Comparison of ENCODE assay signal across 8 mouse cellular contexts in genomic region chr17:29176391-29177267, GRCm38 (mm10).
DNase-seq lines count a peak whose midpoint lies in the region; TF ChIP-seq lines count a peak whose summit lies in the region.

No protein-coding gene starts in this region.

- H3K79me3 ChIP-seq in C2C12 (ENCODE audit: low read depth) = no peaks in the 10 kb centered on the region

- peak overlapping the region; percentile 32 for H3K27ac ChIP-seq in embryonic facial prominence, embryonic 10.5 days (replicated peaks)
- peak overlapping the region; percentile 37; the same call in 1 of the 2 replicates for H3K27ac ChIP-seq in heart, embryonic 10.5 days

- H3K36me3 ChIP-seq in C2C12 (ENCODE audit: control insufficient read depth, insufficient read depth) = no peaks in the 10 kb centered on the region
- H3K36me3 ChIP-seq in embryonic facial prominence, embryonic 10.5 days (replicated peaks) = no peaks in the 10 kb centered on the region
- no peaks in the 10 kb centered on the region for H3K36me3 ChIP-seq in heart, embryonic 10.5 days

- TF ChIP-seq POLR2A in lung, adult 2 months (IDR thresholded peaks at IDR 0.05; ENCODE audit: borderline replicate concordance, extremely low read depth, low read depth, low read length) = no peak

- no peak overlapping the region for H3K4me3 ChIP-seq in C2C12 (ENCODE audit: insufficient read depth, poor library complexity, severe bottlenecking)
- H3K4me3 ChIP-seq in embryonic facial prominence, embryonic 10.5 days = peak overlapping the region; percentile 15; the same call in 1 of the 2 replicates
- no peak overlapping the region for H3K4me3 ChIP-seq in heart, embryonic 10.5 days
- no peak overlapping the region for H3K4me3 ChIP-seq in lung, adult 2 months (replicated peaks; ENCODE audit: extremely low read depth, low read depth, low read length)

- TF ChIP-seq CTCF in C2C12 (IDR thresholded peaks at IDR 0.05; ENCODE audit: control insufficient read depth, insufficient read depth, insufficient read length) = peak; percentile 57
- peak; percentile 68 for TF ChIP-seq CTCF in lung, adult 2 months (IDR thresholded peaks at IDR 0.05; ENCODE audit: insufficient read depth, low read length)

- H3K4me1 ChIP-seq in embryonic facial prominence, embryonic 10.5 days = peaks cover 25% of the 10 kb centered on the region
- peaks cover 45% of the 10 kb centered on the region for H3K4me1 ChIP-seq in heart, embryonic 10.5 days
- peaks cover 2% of the 10 kb centered on the region; the same call in 1 of the 2 replicates for H3K4me1 ChIP-seq in lung, adult 2 months (ENCODE audit: control insufficient read depth, insufficient read depth, low read length)

- H3ac ChIP-seq in C2C12 (ENCODE audit: control insufficient read depth, insufficient read length, low read depth) = no peak overlapping the region

- WGBS in embryonic facial prominence, embryonic 10.5 days = 17% methylated on average over 9 of the region's 9 CpGs
- 21% methylated on average over 9 of the region's 9 CpGs for WGBS in heart, embryonic 10.5 days
- WGBS in lung, adult 2 months = 32% methylated on average over 9 of the region's 9 CpGs

- H3K27me3 ChIP-seq in C2C12 (ENCODE audit: control insufficient read depth, insufficient read depth, insufficient read length) = no peaks in the 10 kb centered on the region
- H3K27me3 ChIP-seq in embryonic facial prominence, embryonic 10.5 days (replicated peaks; ENCODE audit: low read depth, poor library complexity, severe bottlenecking) = no peaks in the 10 kb centered on the region
- H3K27me3 ChIP-seq in heart, embryonic 10.5 days (ENCODE audit: insufficient read depth, poor library complexity, severe bottlenecking) = no peaks in the 10 kb centered on the region

- peak; percentile 82 for DNase-seq in ZHBTc4 (ENCODE audit: low read depth, low spot score)
- peak; percentile 80 for DNase-seq in embryonic facial prominence, embryonic 10.5 days (ENCODE audit: low spot score)
- peak; percentile 88 for DNase-seq in heart, embryonic 10.5 days (ENCODE audit: low spot score)
- DNase-seq in kidney, postnatal 25 days = peak; percentile 74 to 87
- DNase-seq in lung, adult 2 months = peak; percentile 56
- DNase-seq in right cerebral cortex, adult 18-20 months = peak; percentile 78
- DNase-seq in spleen, adult 12 weeks (ENCODE audit: low spot score) = no peak

- H3K79me2 ChIP-seq in C2C12 (ENCODE audit: control insufficient read depth, insufficient read depth) = no peaks in the 10 kb centered on the region

- H3K9me3 ChIP-seq in embryonic facial prominence, embryonic 10.5 days = no peaks in the 10 kb centered on the region
- H3K9me3 ChIP-seq in heart, embryonic 10.5 days = no peaks in the 10 kb centered on the region

TF ChIP-seq in C2C12, 6 proteins besides CTCF, POLR2A, EP300 and RAD21:
- TF ChIP-seq MYOD1 (IDR thresholded peaks at IDR 0.05; ENCODE audit: control insufficient read depth, insufficient read length, low read depth) = no peak
- TF ChIP-seq FOSL1 (IDR thresholded peaks at IDR 0.05; ENCODE audit: insufficient read depth, low read length, poor library complexity, severe bottlenecking) = no peak
- no peak for TF ChIP-seq MYOG (IDR thresholded peaks at IDR 0.05; ENCODE audit: control insufficient read depth, extremely low read depth, insufficient read length)
- TF ChIP-seq USF1 (IDR thresholded peaks at IDR 0.05; ENCODE audit: low read depth) = no peak
- TF ChIP-seq MAX (IDR thresholded peaks at IDR 0.05) = no peak
- TF ChIP-seq CEBPB (IDR thresholded peaks at IDR 0.05; ENCODE audit: low read depth) = no peak
